8 mouse cellular contexts compared by ENCODE assay signal in genomic region chr7:105786506-105787284, GRCm38 (mm10). TPM values are rescaled to one million over a fixed set of nuclear protein-coding genes. Genes with fewer than 3 reads are reported as not detected.
A peak's percentile ranks its signal among the peaks of the same experiment; 100 is the strongest.
DNase-seq lines count a peak whose midpoint lies in the region; ATAC-seq lines count a peak whose summit lies in the region.

No protein-coding gene starts in this region.

- 4% methylated on average over 20 of the region's 20 CpGs for WGBS in embryonic facial prominence, embryonic 15.5 days
- 5% methylated on average over 19 of the region's 20 CpGs for WGBS in limb, embryonic 10.5 days
- WGBS in neural tube, embryonic 14.5 days = 5% methylated on average over 19 of the region's 20 CpGs

- H3K36me3 ChIP-seq in embryonic facial prominence, embryonic 15.5 days = 0 out of 2 replicates have a peak, but pooled peaks cover 3% of the 10 kb centered on the region
- peaks cover 44% of the 10 kb centered on the region for H3K36me3 ChIP-seq in limb, embryonic 10.5 days
- peaks cover 14% of the 10 kb centered on the region for H3K36me3 ChIP-seq in neural tube, embryonic 14.5 days (ENCODE audit: control insufficient read depth, insufficient read depth, low read length)

- peak overlapping the region; percentile 89 for H3K27ac ChIP-seq in embryonic facial prominence, embryonic 15.5 days (replicated peaks)
- peak overlapping the region; percentile 99 for H3K27ac ChIP-seq in limb, embryonic 10.5 days
- H3K27ac ChIP-seq in neural tube, embryonic 14.5 days (ENCODE audit: low read depth, low read length) = peak overlapping the region; percentile 98

- peak overlapping the region; percentile 68 for H3K4me3 ChIP-seq in embryonic facial prominence, embryonic 15.5 days (replicated peaks)
- H3K4me3 ChIP-seq in limb, embryonic 10.5 days = peak overlapping the region; percentile 98
- peak overlapping the region; percentile 93 for H3K4me3 ChIP-seq in neural tube, embryonic 14.5 days (ENCODE audit: low read depth, low read length)

- peak overlapping the region; percentile 55 for H3K4me2 ChIP-seq in embryonic facial prominence, embryonic 15.5 days (replicated peaks)
- peak overlapping the region; percentile 70 for H3K4me2 ChIP-seq in neural tube, embryonic 14.5 days (ENCODE audit: low read depth, low read length)

- peak; percentile 26 to 41 for DNase-seq in kidney, postnatal 4 days
- DNase-seq in kidney, postnatal 36 days = no peak
- DNase-seq in limb, embryonic 10.5 days (ENCODE audit: low spot score) = peak; percentile 67
- DNase-seq in layer of hippocampus, adult 9-10 months (ENCODE audit: low spot score) = no peak
- DNase-seq in cerebellum, adult 11-12 months = no peak
- DNase-seq in testis, postnatal 10 days (ENCODE audit: low spot score) = no peak

- peak overlapping the region; percentile 82 for H3K9ac ChIP-seq in embryonic facial prominence, embryonic 15.5 days
- peak overlapping the region; percentile 100 for H3K9ac ChIP-seq in neural tube, embryonic 14.5 days (replicated peaks; ENCODE audit: low read depth, low read length)

- no peaks in the 10 kb centered on the region for H3K27me3 ChIP-seq in embryonic facial prominence, embryonic 15.5 days
- H3K27me3 ChIP-seq in limb, embryonic 10.5 days (ENCODE audit: low read depth, poor library complexity, severe bottlenecking) = no peaks in the 10 kb centered on the region
- H3K27me3 ChIP-seq in neural tube, embryonic 14.5 days (ENCODE audit: control insufficient read depth, insufficient read depth, low read length) = no peaks in the 10 kb centered on the region

- no peaks in the 10 kb centered on the region for H3K9me3 ChIP-seq in embryonic facial prominence, embryonic 15.5 days (replicated peaks)
- no peaks in the 10 kb centered on the region for H3K9me3 ChIP-seq in limb, embryonic 10.5 days (replicated peaks)
- no peaks in the 10 kb centered on the region for H3K9me3 ChIP-seq in neural tube, embryonic 14.5 days (ENCODE audit: control insufficient read depth, low read length)

- H3K4me1 ChIP-seq in embryonic facial prominence, embryonic 15.5 days = peaks cover 36% of the 10 kb centered on the region
- peaks cover 45% of the 10 kb centered on the region for H3K4me1 ChIP-seq in limb, embryonic 10.5 days
- H3K4me1 ChIP-seq in neural tube, embryonic 14.5 days (ENCODE audit: control insufficient read depth, insufficient read depth, low read length) = peaks cover 35% of the 10 kb centered on the region

- ATAC-seq in embryonic facial prominence, embryonic 15.5 days (ENCODE audit: insufficient number of reproducible peaks, low FRiP score, low TSS enrichment, low read depth) = peak; percentile 68
- peak; percentile 85 for ATAC-seq in neural tube, embryonic 14.5 days (ENCODE audit: low read depth)

RNA-seq across cellular contexts. Expression of gene Dchs1, which starts 0.8 kb away (rescaled TPM):
- polyA plus RNA-seq in embryonic facial prominence, embryonic 15.5 days (2015; fragmentation: Nextera tagmentation; extraction: Ambion mirVana) = 15.5 and 17.7 TPM in 2 replicates
- polyA plus RNA-seq in limb, embryonic 10.5 days (2016; fragmentation: Nextera tagmentation; extraction: Ambion mirVana) = 17.3 and 21.2 TPM in 2 replicates
- polyA plus RNA-seq in neural tube, embryonic 14.5 days (2014; fragmentation: Nextera tagmentation; extraction: Ambion mirVana) = 20.7 and 20.8 TPM in 2 replicates

RNA-seq across cellular contexts. Expression of gene Mrpl17, which starts 24.2 kb away (rescaled TPM):
- polyA plus RNA-seq in embryonic facial prominence, embryonic 15.5 days (2015; fragmentation: Nextera tagmentation; extraction: Ambion mirVana) = 345 and 355 TPM in 2 replicates
- polyA plus RNA-seq in limb, embryonic 10.5 days (2016; fragmentation: Nextera tagmentation; extraction: Ambion mirVana) = 332 and 378 TPM in 2 replicates
- polyA plus RNA-seq in neural tube, embryonic 14.5 days (2014; fragmentation: Nextera tagmentation; extraction: Ambion mirVana) = 186 and 212 TPM in 2 replicates

RNA-seq across cellular contexts. Expression of gene Tpp1, which starts 34.7 kb away (rescaled TPM):
- 67.0 and 82.0 TPM in 2 replicates for polyA plus RNA-seq in embryonic facial prominence, embryonic 15.5 days (2015; fragmentation: Nextera tagmentation; extraction: Ambion mirVana)
- polyA plus RNA-seq in limb, embryonic 10.5 days (2016; fragmentation: Nextera tagmentation; extraction: Ambion mirVana) = 39.8 and 40.5 TPM in 2 replicates
- 39.2 and 52.7 TPM in 2 replicates for polyA plus RNA-seq in neural tube, embryonic 14.5 days (2014; fragmentation: Nextera tagmentation; extraction: Ambion mirVana)

RNA-seq across cellular contexts. Expression of gene Taf10, which starts 42.5 kb away (rescaled TPM):
- polyA plus RNA-seq in embryonic facial prominence, embryonic 15.5 days (2015; fragmentation: Nextera tagmentation; extraction: Ambion mirVana) = 128 and 131 TPM in 2 replicates
- polyA plus RNA-seq in limb, embryonic 10.5 days (2016; fragmentation: Nextera tagmentation; extraction: Ambion mirVana) = 165 and 180 TPM in 2 replicates
- 118 and 120 TPM in 2 replicates for polyA plus RNA-seq in neural tube, embryonic 14.5 days (2014; fragmentation: Nextera tagmentation; extraction: Ambion mirVana)

RNA-seq across cellular contexts. Expression of gene Rrp8, which starts 49.5 kb away (rescaled TPM):
- 35.4 and 40.9 TPM in 2 replicates for polyA plus RNA-seq in embryonic facial prominence, embryonic 15.5 days (2015; fragmentation: Nextera tagmentation; extraction: Ambion mirVana)
- 44.1 and 54.1 TPM in 2 replicates for polyA plus RNA-seq in limb, embryonic 10.5 days (2016; fragmentation: Nextera tagmentation; extraction: Ambion mirVana)
- polyA plus RNA-seq in neural tube, embryonic 14.5 days (2014; fragmentation: Nextera tagmentation; extraction: Ambion mirVana) = 22.9 and 28.5 TPM in 2 replicates

Comparison
In these comparisons a context has a peak if more than half of its experiments do, and no peak if none do; other contexts are left out.
1. DNase-seq: peak in kidney, postnatal 4 days (2 of 2) and limb, embryonic 10.5 days (single experiment); none in kidney, postnatal 36 days (0 of 2), layer of hippocampus, adult 9-10 months (single experiment), cerebellum, adult 11-12 months (single experiment) and testis, postnatal 10 days (single experiment).
2. Peak in every context shown above with its lines, with median percentiles within 50 percentile points of each other: H3K27ac ChIP-seq and H3K4me3 ChIP-seq.